Mouse (Mus musculus): ENCODE results near the gene Adcy3.

DNA sequence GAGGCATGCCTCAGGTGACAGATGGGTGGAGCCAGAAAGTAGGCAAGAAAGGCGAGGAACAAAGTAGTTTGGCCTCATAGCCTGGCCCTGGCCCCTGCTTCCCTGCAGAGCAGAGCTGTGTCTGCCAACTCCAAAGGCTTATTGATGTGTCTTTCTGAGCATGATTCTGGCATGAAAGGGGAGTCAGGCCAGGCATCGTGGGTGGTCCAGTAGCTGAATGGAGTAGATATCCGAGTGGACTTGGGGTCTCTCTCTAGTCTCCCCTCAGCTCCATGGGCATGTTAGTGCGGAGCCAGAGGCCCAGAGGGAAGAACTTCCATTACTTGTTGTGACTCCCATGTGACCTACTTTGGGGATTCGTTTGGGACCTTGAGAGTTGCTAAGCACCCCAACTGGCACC, 45.9 kb downstream of the Adcy3 start:
- no peak for TF ChIP-seq CTCF (IDR thresholded peaks at IDR 0.05; ENCODE audit: low read depth, low read length)
- no peak for TF ChIP-seq POLR2A (IDR thresholded peaks at IDR 0.05; ENCODE audit: extremely low read depth, insufficient read depth, low read length)

All from liver, adult 2 months (tissue).